Mouse (Mus musculus) brain, adult 2 months (tissue): ENCODE measurements around the gene Vasp.

Experiments
- DNase-seq: peaks from one replicate; pipeline ENCODE4 v3.0.0; 2011; ENCODE audit warnings: low read depth, low spot score

The Vasp gene

DNA sequence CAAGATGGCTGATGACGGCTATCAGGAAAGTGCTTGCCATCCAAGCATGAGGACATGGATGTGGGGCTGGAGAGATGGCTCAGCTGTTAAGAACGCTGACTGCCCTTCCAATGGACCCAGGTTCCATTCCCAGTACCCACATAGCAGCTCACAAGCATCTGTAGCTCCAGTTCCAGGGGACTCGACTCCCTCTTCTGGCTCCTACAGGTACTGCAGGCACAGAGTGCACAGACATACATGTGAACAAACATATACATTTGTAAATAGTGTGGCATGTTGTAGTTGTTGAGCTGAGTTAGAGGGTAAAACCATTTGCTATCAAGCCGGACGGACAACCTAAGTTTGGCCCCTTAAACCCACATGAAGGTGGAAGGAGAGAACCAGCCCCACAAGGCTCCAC lies 61.6 kb downstream of the Vasp start:
- DNase-seq: no peak

DNA sequence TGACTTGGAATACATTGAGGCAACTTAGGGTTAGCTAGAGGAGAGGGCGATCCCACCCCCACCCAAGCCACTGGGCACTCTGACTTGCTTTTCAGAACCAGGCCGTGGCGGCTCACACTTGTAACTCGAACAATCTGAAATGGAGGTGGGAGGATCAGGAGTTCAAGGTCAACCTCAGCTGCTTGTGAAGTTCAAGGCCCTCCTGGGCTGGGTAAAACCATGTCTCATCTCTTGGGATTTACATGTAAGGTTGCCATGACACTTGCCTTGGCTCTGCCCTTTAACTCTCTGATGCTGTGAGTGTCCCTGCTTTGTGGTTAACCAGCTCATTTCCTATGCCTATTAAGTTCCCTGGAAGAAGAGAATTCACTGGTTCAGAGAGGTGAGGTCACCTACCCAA lies 62.1 kb downstream of the Vasp start:
- no peak for DNase-seq

DNA sequence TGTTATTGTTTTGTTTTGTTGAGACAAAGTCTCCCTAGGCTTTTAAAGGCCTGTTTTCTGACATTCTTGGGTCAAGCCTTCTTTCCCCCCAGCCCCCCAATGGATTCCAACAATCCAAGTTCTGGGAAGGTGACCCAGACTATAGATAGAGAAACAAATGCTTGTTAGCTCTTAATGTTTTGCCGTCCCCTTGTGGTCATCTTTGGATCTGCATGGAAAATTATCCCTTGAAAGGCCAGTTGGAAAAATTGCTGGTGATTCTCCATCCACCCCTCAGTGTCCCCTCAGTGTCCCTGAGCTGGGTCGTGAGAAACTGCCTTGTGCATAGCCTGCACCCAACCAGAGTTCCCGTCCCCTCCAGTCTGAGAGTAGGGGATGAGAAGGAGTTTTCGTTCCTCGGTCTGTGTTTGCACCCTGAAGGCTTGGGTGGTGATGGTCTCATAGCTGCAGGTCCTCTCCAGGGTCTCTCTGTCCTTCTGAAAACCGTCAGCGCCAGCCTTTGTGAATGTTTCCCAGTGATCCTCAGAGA lies 62.6 kb downstream of the Vasp start:
- peak; percentile 73 for DNase-seq

DNA sequence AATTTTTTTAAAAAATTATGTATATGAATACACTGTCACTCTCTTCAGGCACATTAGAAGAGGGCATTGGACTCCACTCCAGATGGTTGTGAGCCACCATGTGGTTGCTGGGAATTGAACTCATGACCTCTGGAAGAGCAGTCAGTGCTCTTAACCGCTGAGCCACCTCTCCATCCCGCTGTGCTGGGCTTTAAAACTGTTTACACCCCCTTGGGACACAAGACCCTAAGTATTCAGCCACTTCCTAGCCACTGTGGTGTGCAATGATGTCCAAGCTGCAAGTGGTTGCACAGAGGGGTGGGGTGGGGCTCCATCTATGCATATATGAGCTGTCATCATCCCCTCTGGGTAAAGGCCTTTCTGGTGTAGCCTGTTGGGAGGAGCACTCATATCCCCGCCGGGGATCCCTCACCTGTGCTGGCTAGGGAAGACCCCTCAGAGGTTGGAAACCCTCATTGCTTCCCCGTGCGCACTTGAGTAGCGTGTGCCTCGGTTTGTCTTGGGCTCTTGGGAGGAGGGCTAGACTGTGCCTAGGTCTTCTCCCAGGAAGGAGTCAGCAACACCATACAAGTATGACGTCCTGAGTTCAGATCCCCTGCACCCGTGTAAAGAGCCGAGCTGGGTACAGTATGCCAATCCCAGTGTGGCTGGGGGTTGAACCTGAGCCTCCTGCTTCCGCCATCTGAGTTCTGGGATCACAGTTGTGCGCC lies 63.3 kb downstream of the Vasp start:
- DNase-seq: no peak
